Mouse (Mus musculus): ENCODE measurements at regions not wholly inside any gene's neighbourhood (a gene's known extent, or its start where the extent isn't known, plus 50 kb on each side); places are given as distances from the start of the nearest gene placed in this dataset.
A peak's percentile ranks its signal among the peaks of the same experiment; 100 is the strongest.

GRCm38 (mm10) chr13:37541674-37542073 lies 196.7 kb downstream of the Ly86 start:
- H3K9me3 ChIP-seq: no peaks in the 10 kb centered on the region
- H3K4me1 ChIP-seq: peaks cover 22% of the 10 kb centered on the region
- DNase-seq (ENCODE audit: extremely low spot score, low spot score): peak; percentile 41
- no peaks in the 10 kb centered on the region for H3K36me3 ChIP-seq (replicated peaks)
- H3K27me3 ChIP-seq (ENCODE audit: poor library complexity, severe bottlenecking): no peaks in the 10 kb centered on the region
- peak overlapping the region; percentile 61; the same call in 1 of the 2 replicates for H3K27ac ChIP-seq
- 0 out of 2 replicates have a peak overlapping the region, but pooled peaks have one; percentile 7 for H3K4me3 ChIP-seq
- WGBS: 10% methylated on average over 6 of the region's 6 CpGs

DNA sequence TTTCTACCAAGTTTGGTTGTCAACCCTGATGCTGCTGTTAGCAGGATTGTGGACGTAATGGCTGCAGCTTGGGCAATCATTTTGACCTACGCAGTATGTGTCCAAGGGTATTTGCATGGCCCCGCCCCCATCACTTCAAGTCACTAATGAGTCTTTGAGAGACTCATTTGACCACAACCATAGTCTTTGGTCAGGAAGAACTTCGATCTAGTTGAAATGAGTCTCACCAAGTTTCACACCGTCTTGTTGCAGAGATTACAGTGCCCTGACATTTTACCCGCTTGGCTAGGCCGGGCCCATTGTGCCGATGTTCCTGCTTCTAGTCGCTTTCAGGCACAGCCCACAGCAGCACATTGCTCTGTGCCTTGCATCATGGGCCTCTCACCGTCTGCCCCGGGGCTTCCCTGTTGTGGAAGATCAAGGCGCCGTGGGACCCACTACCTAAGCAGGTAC lies 197.8 kb downstream of the Ly86 start:
- no peak overlapping the region for H3K27ac ChIP-seq
- H3K9me3 ChIP-seq: no peaks in the 10 kb centered on the region
- H3K4me1 ChIP-seq: peaks cover 32% of the 10 kb centered on the region
- no peak for DNase-seq (ENCODE audit: extremely low spot score, low spot score)
- 89% methylated on average over 13 of the region's 13 CpGs for WGBS
- H3K27me3 ChIP-seq (ENCODE audit: poor library complexity, severe bottlenecking): no peaks in the 10 kb centered on the region
- H3K36me3 ChIP-seq (replicated peaks): no peaks in the 10 kb centered on the region
- H3K4me3 ChIP-seq: no peak overlapping the region

DNA sequence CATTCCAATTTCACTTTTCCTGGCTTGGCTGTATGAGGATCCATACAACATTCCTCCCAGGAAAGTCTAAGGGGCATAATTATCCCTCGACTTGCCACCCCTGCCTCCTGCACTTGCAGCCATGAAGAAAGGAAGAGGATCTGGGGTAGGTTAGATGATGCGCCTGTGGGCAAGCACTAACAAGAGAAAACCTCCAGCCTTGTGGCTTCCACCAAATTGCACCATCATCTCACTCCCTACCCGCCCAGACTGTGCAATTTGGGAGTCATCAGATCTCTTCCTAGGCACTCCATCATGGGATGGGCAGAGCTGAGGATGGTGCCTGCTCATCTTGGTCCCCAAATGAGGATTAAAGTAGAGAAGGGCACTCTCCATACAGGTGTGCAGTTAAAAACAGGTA lies 198.8 kb downstream of the Ly86 start:
- Histone ChIP-seq H3K27me3 (ENCODE audit: poor library complexity, severe bottlenecking) (no peaks in the 10 kb centered on the region), H3K36me3 (replicated peaks) (no peaks in the 10 kb centered on the region), H3K9me3 (no peaks in the 10 kb centered on the region), H3K4me1 (peaks cover 37% of the 10 kb centered on the region), H3K27ac (no peak overlapping the region), H3K4me3 (no peak overlapping the region)
- no peak for DNase-seq (ENCODE audit: extremely low spot score, low spot score)
- WGBS: 87% methylated on average over 3 of the region's 3 CpGs

DNA sequence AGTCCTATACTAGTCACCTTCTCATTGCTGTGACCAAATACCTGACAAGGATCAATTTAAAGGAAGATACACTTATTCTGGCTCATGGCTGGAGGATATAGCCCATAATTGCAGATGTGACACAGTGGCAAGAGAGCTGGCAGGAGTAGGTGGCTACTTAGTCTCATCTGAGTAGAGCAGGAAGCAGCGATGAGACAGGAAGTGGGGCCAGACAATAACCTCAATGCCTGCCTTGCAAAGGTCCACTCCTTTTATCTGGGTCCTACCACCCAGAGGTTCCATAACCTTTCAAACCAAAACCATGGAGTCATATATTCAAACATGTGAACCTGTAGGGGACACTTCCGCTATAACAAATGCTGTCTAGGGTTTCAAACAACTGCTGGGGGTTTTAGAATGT lies 199.7 kb downstream of the Ly86 start:
- WGBS: 91% methylated on average over 2 of the region's 2 CpGs
- Histone ChIP-seq H3K36me3 (replicated peaks) (no peaks in the 10 kb centered on the region), H3K4me1 (peaks cover 37% of the 10 kb centered on the region), H3K4me3 (no peak overlapping the region), H3K27me3 (ENCODE audit: poor library complexity, severe bottlenecking) (no peaks in the 10 kb centered on the region), H3K27ac (no peak overlapping the region), H3K9me3 (no peaks in the 10 kb centered on the region)
- no peak for DNase-seq (ENCODE audit: extremely low spot score, low spot score)

DNA sequence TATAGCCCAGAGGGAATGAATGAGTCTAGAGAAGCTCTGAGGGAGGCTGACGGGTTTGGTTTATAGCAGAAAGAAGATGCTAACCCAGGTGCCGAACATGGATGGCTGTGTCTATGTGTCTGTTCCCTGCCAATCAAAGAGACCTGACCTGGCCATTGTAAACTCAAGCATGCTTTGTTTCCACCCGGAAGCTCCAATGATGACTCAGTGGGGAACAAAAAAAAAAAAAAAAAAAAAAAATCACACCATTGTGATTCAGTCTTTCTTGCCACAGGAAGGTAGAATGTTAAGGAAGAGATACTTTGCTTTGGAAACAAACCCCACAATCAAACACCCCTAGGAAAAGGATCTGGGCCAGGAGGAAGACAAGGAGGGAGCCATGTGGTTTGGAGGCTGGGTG lies 201.5 kb downstream of the Ly86 start:
- WGBS: 90% methylated on average over 3 of the region's 3 CpGs
- no peak for DNase-seq (ENCODE audit: extremely low spot score, low spot score)
- H3K9me3 ChIP-seq: no peaks in the 10 kb centered on the region
- H3K4me3 ChIP-seq: no peak overlapping the region
- H3K27ac ChIP-seq: no peak overlapping the region
- H3K27me3 ChIP-seq (ENCODE audit: poor library complexity, severe bottlenecking): no peaks in the 10 kb centered on the region
- peaks cover 31% of the 10 kb centered on the region for H3K4me1 ChIP-seq
- no peaks in the 10 kb centered on the region for H3K36me3 ChIP-seq (replicated peaks)

- Histone ChIP-seq H3K4me1 (peaks cover 29% of the 10 kb centered on the region), H3K27me3 (ENCODE audit: poor library complexity, severe bottlenecking) (no peaks in the 10 kb centered on the region), H3K4me3 (no peak overlapping the region), H3K9me3 (no peaks in the 10 kb centered on the region), H3K36me3 (replicated peaks) (no peaks in the 10 kb centered on the region), H3K27ac (no peak overlapping the region)
- no peak for DNase-seq (ENCODE audit: extremely low spot score, low spot score)
- WGBS: 92% methylated on average over 4 of the region's 4 CpGs
Measured at GRCm38 (mm10) chr13:37550584-37550983, 205.6 kb downstream of the Ly86 start.

- Histone ChIP-seq H3K36me3 (replicated peaks) (no peaks in the 10 kb centered on the region), H3K9me3 (no peaks in the 10 kb centered on the region), H3K4me3 (no peak overlapping the region), H3K27ac (no peak overlapping the region), H3K27me3 (ENCODE audit: poor library complexity, severe bottlenecking) (no peaks in the 10 kb centered on the region), H3K4me1 (peaks cover 14% of the 10 kb centered on the region)
- WGBS: 64% methylated on average over 5 of the region's 5 CpGs
- no peak for DNase-seq (ENCODE audit: extremely low spot score, low spot score)
Measured at GRCm38 (mm10) chr13:37553392-37553791, 208.4 kb downstream of the Ly86 start.

- Histone ChIP-seq H3K4me3 (no peak overlapping the region), H3K9me3 (no peaks in the 10 kb centered on the region), H3K27ac (no peak overlapping the region), H3K4me1 (peaks cover 31% of the 10 kb centered on the region), H3K27me3 (ENCODE audit: poor library complexity, severe bottlenecking) (0 out of 2 replicates have a peak, but pooled peaks cover 8% of the 10 kb centered on the region), H3K36me3 (replicated peaks) (no peaks in the 10 kb centered on the region)
- no peak for DNase-seq (ENCODE audit: extremely low spot score, low spot score)
- WGBS: 72% methylated on average over 8 of the region's 8 CpGs
Measured at GRCm38 (mm10) chr13:37557183-37557582, 212.2 kb downstream of the Ly86 start.

- WGBS: 87% methylated on average over 5 of the region's 5 CpGs
- no peak overlapping the region for H3K27ac ChIP-seq
- H3K4me3 ChIP-seq: no peak overlapping the region
- 0 out of 2 replicates have a peak, but pooled peaks cover 8% of the 10 kb centered on the region for H3K27me3 ChIP-seq (ENCODE audit: poor library complexity, severe bottlenecking)
- H3K9me3 ChIP-seq: no peaks in the 10 kb centered on the region
- peaks cover 37% of the 10 kb centered on the region for H3K4me1 ChIP-seq
- no peak for DNase-seq (ENCODE audit: extremely low spot score, low spot score)
- H3K36me3 ChIP-seq (replicated peaks): no peaks in the 10 kb centered on the region
Measured at GRCm38 (mm10) chr13:37557766-37558165, 212.8 kb downstream of the Ly86 start.

DNA sequence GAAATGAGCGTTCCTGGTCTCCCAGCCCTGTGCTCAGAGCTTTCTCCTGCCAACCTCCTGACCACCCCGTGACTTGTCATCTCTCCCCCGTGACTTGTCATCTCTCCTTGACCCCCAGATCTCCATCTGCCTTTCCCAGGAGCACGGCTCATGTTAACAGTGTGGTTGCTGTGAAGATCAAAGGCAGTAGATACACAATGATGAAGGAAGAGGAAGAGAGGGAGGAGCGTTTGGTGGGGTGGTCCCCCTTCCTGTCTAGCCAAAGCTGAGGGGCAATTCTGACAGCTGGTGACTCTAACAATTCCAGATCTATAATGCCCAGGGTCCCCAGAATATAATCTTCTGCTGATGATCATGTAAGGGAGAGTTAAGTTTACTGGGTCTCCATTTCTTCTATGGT lies 214.0 kb downstream of the Ly86 start:
- H3K27me3 ChIP-seq (ENCODE audit: poor library complexity, severe bottlenecking): 0 out of 2 replicates have a peak, but pooled peaks cover 8% of the 10 kb centered on the region
- no peak overlapping the region for H3K4me3 ChIP-seq
- 78% methylated on average over 5 of the region's 5 CpGs for WGBS

GRCm38 (mm10) chr13:37559706-37560313 lies 214.8 kb downstream of the Ly86 start:
- Histone ChIP-seq H3K4me3 (no peak overlapping the region), H3K27me3 (ENCODE audit: poor library complexity, severe bottlenecking) (0 out of 2 replicates have a peak, but pooled peaks cover 8% of the 10 kb centered on the region), H3K9me3 (no peaks in the 10 kb centered on the region), H3K27ac (no peak overlapping the region), H3K4me1 (peaks cover 34% of the 10 kb centered on the region), H3K36me3 (replicated peaks) (no peaks in the 10 kb centered on the region)
- no peak for DNase-seq (ENCODE audit: extremely low spot score, low spot score)
- WGBS: 77% methylated on average over 7 of the region's 7 CpGs

More for the DNA sequence above, 214.0 kb downstream of the Ly86 start:
- Histone ChIP-seq H3K36me3 (replicated peaks) (no peaks in the 10 kb centered on the region), H3K9me3 (no peaks in the 10 kb centered on the region), H3K27ac (no peak overlapping the region), H3K4me1 (peaks cover 34% of the 10 kb centered on the region)
- no peak for DNase-seq (ENCODE audit: extremely low spot score, low spot score)

GRCm38 (mm10) chr13:37560387-37560786 lies 215.4 kb downstream of the Ly86 start:
- WGBS: 57% methylated on average over 9 of the region's 9 CpGs
- no peak overlapping the region for H3K27ac ChIP-seq
- H3K4me3 ChIP-seq: no peak overlapping the region
- H3K36me3 ChIP-seq (replicated peaks): no peaks in the 10 kb centered on the region
- no peaks in the 10 kb centered on the region for H3K9me3 ChIP-seq
- H3K27me3 ChIP-seq (ENCODE audit: poor library complexity, severe bottlenecking): 0 out of 2 replicates have a peak, but pooled peaks cover 8% of the 10 kb centered on the region
- H3K4me1 ChIP-seq: peaks cover 34% of the 10 kb centered on the region
- DNase-seq (ENCODE audit: extremely low spot score, low spot score): no peak

GRCm38 (mm10) chr13:37560800-37561199 lies 215.8 kb downstream of the Ly86 start:
- no peak overlapping the region for H3K4me3 ChIP-seq
- H3K27me3 ChIP-seq (ENCODE audit: poor library complexity, severe bottlenecking): 0 out of 2 replicates have a peak, but pooled peaks cover 8% of the 10 kb centered on the region
- no peaks in the 10 kb centered on the region for H3K36me3 ChIP-seq (replicated peaks)
- H3K4me1 ChIP-seq: peaks cover 34% of the 10 kb centered on the region
- H3K9me3 ChIP-seq: no peaks in the 10 kb centered on the region
- DNase-seq (ENCODE audit: extremely low spot score, low spot score): no peak
- H3K27ac ChIP-seq: no peak overlapping the region
- 55% methylated on average over 3 of the region's 3 CpGs for WGBS

All from forebrain, embryonic 10.5 days (tissue).